Mouse (Mus musculus): ENCODE results near the gene Evi5l. TPM values are rescaled to one million over a fixed set of nuclear protein-coding genes. Genes with fewer than 3 reads are reported as not detected.

Gene Evi5l
- polyA plus RNA-seq, 2 experiments, result 3.3 to 3.4 TPM

- no peak for TF ChIP-seq CTCF (IDR thresholded peaks at IDR 0.05; ENCODE audit: low read depth)
- TF ChIP-seq EP300 (IDR thresholded peaks at IDR 0.05; ENCODE audit: low read depth), result no peak
- H3K4me1 ChIP-seq (replicated peaks; ENCODE audit: control insufficient read depth in 2 of 2, insufficient read depth in 2 of 2, low read length in 1 of 2), result no peaks in the 10 kb centered on the region
- H3K27me3 ChIP-seq (ENCODE audit: control insufficient read depth, insufficient read depth, low read length), result peaks cover 17% of the 10 kb centered on the region
- DNase-seq (ENCODE audit: low read depth in 3 of 3, low spot score in 3 of 3) (no peak), ATAC-seq (ENCODE audit: insufficient read depth) (no peak)
- H3K9me3 ChIP-seq (ENCODE audit: control insufficient read depth, low read length), result no peaks in the 10 kb centered on the region
- no peak overlapping the region for H3K4me3 ChIP-seq (ENCODE audit: insufficient read depth in 1 of 2, low read depth in 2 of 2, low read length in 2 of 2)
- WGBS (ENCODE audit: insufficient replicate concordance), result 25% methylated on average over 2 of the region's 2 CpGs
- no peak overlapping the region for H3K27ac ChIP-seq
- no peak overlapping the region for H3K9ac ChIP-seq (replicated peaks)
- H3K36me3 ChIP-seq (replicated peaks; ENCODE audit: control insufficient read depth, insufficient read depth, low read depth), result no peaks in the 10 kb centered on the region
- H3K4me2 ChIP-seq (ENCODE audit: low read depth), result no peak overlapping the region
Measured at GRCm38 (mm10) chr8:4201321-4201720, 35.0 kb downstream of the Evi5l start.

- no peak overlapping the region for H3K4me3 ChIP-seq (ENCODE audit: insufficient read depth in 1 of 2, low read depth in 2 of 2, low read length in 2 of 2)
- peak; percentile 33; the same call in 1 of the 2 replicates for TF ChIP-seq CTCF (IDR thresholded peaks at IDR 0.05; ENCODE audit: low read depth)
- no peak for TF ChIP-seq EP300 (IDR thresholded peaks at IDR 0.05; ENCODE audit: low read depth)
- 0 out of 2 replicates have a peak, but pooled peaks have one; percentile 2 for ATAC-seq (ENCODE audit: insufficient read depth)
- 21% methylated on average over 38 of the region's 38 CpGs for WGBS (ENCODE audit: insufficient replicate concordance)
- no peak for DNase-seq (ENCODE audit: low read depth in 3 of 3, low spot score in 3 of 3)
- no peak overlapping the region for H3K27ac ChIP-seq
- no peaks in the 10 kb centered on the region for H3K9me3 ChIP-seq (ENCODE audit: control insufficient read depth, low read length)
- H3K4me1 ChIP-seq (replicated peaks; ENCODE audit: control insufficient read depth in 2 of 2, insufficient read depth in 2 of 2, low read length in 1 of 2), result no peaks in the 10 kb centered on the region; a peak in 1 of 4 replicates
- no peak overlapping the region for H3K9ac ChIP-seq (replicated peaks)
- peak overlapping the region; percentile 26 for H3K4me2 ChIP-seq (ENCODE audit: low read depth)
- H3K27me3 ChIP-seq (ENCODE audit: control insufficient read depth, insufficient read depth, low read length), result peaks cover 26% of the 10 kb centered on the region
- H3K36me3 ChIP-seq (replicated peaks; ENCODE audit: control insufficient read depth, insufficient read depth, low read depth), result no peaks in the 10 kb centered on the region
Measured at GRCm38 (mm10) chr8:4205246-4206123, 39.1 kb downstream of the Evi5l start.

GRCm38 (mm10) chr8:4206182-4207015 lies 40.0 kb downstream of the Evi5l start:
- Histone ChIP-seq H3K4me1 (replicated peaks; ENCODE audit: control insufficient read depth in 2 of 2, insufficient read depth in 2 of 2, low read length in 1 of 2) (no peaks in the 10 kb centered on the region; a peak in 1 of 4 replicates), H3K27ac (no peak overlapping the region), H3K27me3 (ENCODE audit: control insufficient read depth, insufficient read depth, low read length) (peaks cover 26% of the 10 kb centered on the region), H3K36me3 (replicated peaks; ENCODE audit: control insufficient read depth, insufficient read depth, low read depth) (no peaks in the 10 kb centered on the region), H3K9me3 (ENCODE audit: control insufficient read depth, low read length) (no peaks in the 10 kb centered on the region), H3K9ac (replicated peaks) (no peak overlapping the region), H3K4me3 (ENCODE audit: insufficient read depth in 1 of 2, low read depth in 2 of 2, low read length in 2 of 2) (no peak overlapping the region), H3K4me2 (ENCODE audit: low read depth) (peak overlapping the region; percentile 26)
- TF ChIP-seq CTCF (IDR thresholded peaks at IDR 0.05; ENCODE audit: low read depth) (no peak), EP300 (IDR thresholded peaks at IDR 0.05; ENCODE audit: low read depth) (peak; percentile 26; the same call in 1 of the 2 replicates)
- no peak for DNase-seq (ENCODE audit: low read depth in 3 of 3, low spot score in 3 of 3)
- WGBS (ENCODE audit: insufficient replicate concordance), result 10% methylated on average over 44 of the region's 44 CpGs
- peak; percentile 72 for ATAC-seq (ENCODE audit: insufficient read depth)

- H3K27me3 ChIP-seq (ENCODE audit: control insufficient read depth, insufficient read depth, low read length), result peaks cover 26% of the 10 kb centered on the region
- H3K4me2 ChIP-seq (ENCODE audit: low read depth), result no peak overlapping the region
- H3K4me1 ChIP-seq (replicated peaks; ENCODE audit: control insufficient read depth in 2 of 2, insufficient read depth in 2 of 2, low read length in 1 of 2), result no peaks in the 10 kb centered on the region; a peak in 1 of 4 replicates
- H3K9me3 ChIP-seq (ENCODE audit: control insufficient read depth, low read length), result no peaks in the 10 kb centered on the region
- H3K9ac ChIP-seq (replicated peaks), result no peak overlapping the region
- 42% methylated on average over 2 of the region's 2 CpGs for WGBS (ENCODE audit: insufficient replicate concordance)
- H3K27ac ChIP-seq, result no peak overlapping the region
- H3K36me3 ChIP-seq (replicated peaks; ENCODE audit: control insufficient read depth, insufficient read depth, low read depth), result no peaks in the 10 kb centered on the region
- no peak for ATAC-seq (ENCODE audit: insufficient read depth)
- no peak overlapping the region for H3K4me3 ChIP-seq (ENCODE audit: insufficient read depth in 1 of 2, low read depth in 2 of 2, low read length in 2 of 2)
- no peak for DNase-seq (ENCODE audit: low read depth in 3 of 3, low spot score in 3 of 3)
- TF ChIP-seq EP300 (IDR thresholded peaks at IDR 0.05; ENCODE audit: low read depth) (no peak), CTCF (IDR thresholded peaks at IDR 0.05; ENCODE audit: low read depth) (no peak)
Measured at GRCm38 (mm10) chr8:4207016-4207350, 40.6 kb downstream of the Evi5l start.

GRCm38 (mm10) chr8:4211097-4211496 lies 44.7 kb downstream of the Evi5l start:
- Histone ChIP-seq H3K4me2 (ENCODE audit: low read depth) (no peak overlapping the region), H3K27ac (no peak overlapping the region), H3K36me3 (replicated peaks; ENCODE audit: control insufficient read depth, insufficient read depth, low read depth) (no peaks in the 10 kb centered on the region), H3K4me3 (ENCODE audit: insufficient read depth in 1 of 2, low read depth in 2 of 2, low read length in 2 of 2) (no peak overlapping the region), H3K27me3 (ENCODE audit: control insufficient read depth, insufficient read depth, low read length) (peaks cover 37% of the 10 kb centered on the region), H3K4me1 (replicated peaks; ENCODE audit: control insufficient read depth in 2 of 2, insufficient read depth in 2 of 2, low read length in 1 of 2) (peaks cover 0 to 10% of the 10 kb centered on the region in 2 experiments; a peak in 3 of 4 replicates), H3K9me3 (ENCODE audit: control insufficient read depth, low read length) (no peaks in the 10 kb centered on the region), H3K9ac (replicated peaks) (no peak overlapping the region)
- WGBS (ENCODE audit: insufficient replicate concordance), result 58% methylated on average over 6 of the region's 6 CpGs
- no peak for ATAC-seq (ENCODE audit: insufficient read depth)
- no peak for TF ChIP-seq EP300 (IDR thresholded peaks at IDR 0.05; ENCODE audit: low read depth)
- no peak for TF ChIP-seq CTCF (IDR thresholded peaks at IDR 0.05; ENCODE audit: low read depth)
- DNase-seq (ENCODE audit: low read depth in 3 of 3, low spot score in 3 of 3), result no peak
